Comparison of ENCODE assay signal across 11 mouse cellular contexts in genomic region chr4:87141590-87142365, GRCm38 (mm10).
DNase-seq lines count a peak whose midpoint lies in the region; ATAC-seq lines count a peak whose summit lies in the region.
"Had no signal": no experiment of that assay in that cellular context is flagged by ENCODE, and none has a peak within 500 bp of the region (broad histone marks: within the 10 kb centered on the region; RNA-seq: fewer than 3 reads in every experiment).

No protein-coding gene starts in this region.

- peaks cover 9% of the 10 kb centered on the region; the same call in 1 of the 2 replicates for H3K4me1 ChIP-seq in embryonic facial prominence, embryonic 14.5 days (ENCODE audit: control insufficient read depth, insufficient read depth, low read length)
- no peaks in the 10 kb centered on the region for H3K4me1 ChIP-seq in embryonic facial prominence, embryonic 10.5 days
- peaks cover 10% of the 10 kb centered on the region; the same call in 1 of the 2 replicates for H3K4me1 ChIP-seq in brown adipose tissue, adult 24 weeks (ENCODE audit: control insufficient read depth, insufficient read depth, insufficient read length, low read length)
- H3K4me1 ChIP-seq in heart, embryonic 16.5 days (ENCODE audit: control insufficient read depth, insufficient read depth, low read length), result peaks cover 24% of the 10 kb centered on the region
- H3K4me1 ChIP-seq in intestine, embryonic 15.5 days (replicated peaks), result no peaks in the 10 kb centered on the region
- H3K4me1 ChIP-seq: liver, embryonic 15.5 days had no signal

- no peaks in the 10 kb centered on the region for H3K27me3 ChIP-seq in embryonic facial prominence, embryonic 14.5 days (replicated peaks; ENCODE audit: control insufficient read depth, insufficient read depth, low read length)
- no peaks in the 10 kb centered on the region for H3K27me3 ChIP-seq in embryonic facial prominence, embryonic 10.5 days (replicated peaks; ENCODE audit: low read depth, poor library complexity, severe bottlenecking)
- no peaks in the 10 kb centered on the region for H3K27me3 ChIP-seq in heart, embryonic 16.5 days (ENCODE audit: control insufficient read depth, insufficient read depth, low read length)
- H3K27me3 ChIP-seq in intestine, embryonic 15.5 days (replicated peaks), result no peaks in the 10 kb centered on the region
- H3K27me3 ChIP-seq: liver, embryonic 15.5 days had no signal

- H3K9me3 ChIP-seq in embryonic facial prominence, embryonic 14.5 days (ENCODE audit: control insufficient read depth, low read length), result no peaks in the 10 kb centered on the region
- no peaks in the 10 kb centered on the region for H3K9me3 ChIP-seq in embryonic facial prominence, embryonic 10.5 days
- no peaks in the 10 kb centered on the region for H3K9me3 ChIP-seq in heart, embryonic 16.5 days (replicated peaks; ENCODE audit: control insufficient read depth, low read length)
- H3K9me3 ChIP-seq in intestine, embryonic 15.5 days, result no peaks in the 10 kb centered on the region
- H3K9me3 ChIP-seq: liver, embryonic 15.5 days had no signal

- 72% methylated on average over 12 of the region's 12 CpGs for WGBS in embryonic facial prominence, embryonic 14.5 days
- WGBS in embryonic facial prominence, embryonic 10.5 days, result 82% methylated on average over 12 of the region's 12 CpGs
- 26% methylated on average over 12 of the region's 12 CpGs for WGBS in heart, embryonic 16.5 days
- 75% methylated on average over 12 of the region's 12 CpGs for WGBS in intestine, embryonic 15.5 days

- no peak overlapping the region for H3K4me3 ChIP-seq in embryonic facial prominence, embryonic 14.5 days (ENCODE audit: low read depth, low read length)
- no peak overlapping the region for H3K4me3 ChIP-seq in embryonic facial prominence, embryonic 10.5 days
- H3K4me3 ChIP-seq in brown adipose tissue, adult 24 weeks (ENCODE audit: insufficient read depth, low read depth, low read length), result no peak overlapping the region
- no peak overlapping the region for H3K4me3 ChIP-seq in heart, embryonic 16.5 days (ENCODE audit: low read length)
- H3K4me3 ChIP-seq in intestine, embryonic 15.5 days (replicated peaks), result no peak overlapping the region
- H3K4me3 ChIP-seq: liver, embryonic 15.5 days; myocyte had no signal

- no peak overlapping the region for H3K9ac ChIP-seq in embryonic facial prominence, embryonic 14.5 days (ENCODE audit: low read depth, low read length)
- H3K9ac ChIP-seq in heart, embryonic 16.5 days (ENCODE audit: low read length), result no peak overlapping the region
- H3K9ac ChIP-seq in intestine, embryonic 15.5 days, result no peak overlapping the region
- H3K9ac ChIP-seq: liver, embryonic 15.5 days had no signal

- H3K4me2 ChIP-seq in embryonic facial prominence, embryonic 14.5 days (ENCODE audit: low read depth, low read length), result no peak overlapping the region
- H3K4me2 ChIP-seq in heart, embryonic 16.5 days (ENCODE audit: low read depth, low read length), result no peak overlapping the region; the same call in 1 of the 2 replicates
- H3K4me2 ChIP-seq in intestine, embryonic 15.5 days (replicated peaks), result no peak overlapping the region
- H3K4me2 ChIP-seq: liver, embryonic 15.5 days had no signal

- H3K27ac ChIP-seq in embryonic facial prominence, embryonic 14.5 days (replicated peaks; ENCODE audit: low read depth, low read length), result no peak overlapping the region
- no peak overlapping the region for H3K27ac ChIP-seq in embryonic facial prominence, embryonic 10.5 days (replicated peaks)
- H3K27ac ChIP-seq in brown adipose tissue, adult 24 weeks (replicated peaks; ENCODE audit: low read depth, low read length), result 0 out of 2 replicates have a peak overlapping the region, but pooled peaks have one; percentile 5
- H3K27ac ChIP-seq in heart, embryonic 16.5 days (ENCODE audit: low read length), result peak overlapping the region; percentile 26
- H3K27ac ChIP-seq in intestine, embryonic 15.5 days, result no peak overlapping the region
- H3K27ac ChIP-seq: liver, embryonic 15.5 days had no signal

- no peaks in the 10 kb centered on the region for H3K36me3 ChIP-seq in embryonic facial prominence, embryonic 14.5 days (ENCODE audit: control insufficient read depth, insufficient read depth, low read length)
- H3K36me3 ChIP-seq in embryonic facial prominence, embryonic 10.5 days (replicated peaks), result no peaks in the 10 kb centered on the region
- H3K36me3 ChIP-seq in heart, embryonic 16.5 days (ENCODE audit: control insufficient read depth, insufficient read depth), result no peaks in the 10 kb centered on the region
- H3K36me3 ChIP-seq in intestine, embryonic 15.5 days, result no peaks in the 10 kb centered on the region
- H3K36me3 ChIP-seq: liver, embryonic 15.5 days had no signal

- DNase-seq in embryonic facial prominence, embryonic 14.5 days (ENCODE audit: low spot score), result peak; percentile 31
- DNase-seq in embryonic facial prominence, embryonic 10.5 days (ENCODE audit: low spot score), result no peak
- peak; percentile 36 for DNase-seq in layer of hippocampus, adult 9-10 months (ENCODE audit: low spot score)
- no peak for DNase-seq in layer of hippocampus, postnatal 36 days
- no peak for DNase-seq in liver
- DNase-seq: gastrocnemius, postnatal 36 days had no signal

- no peak for ATAC-seq in embryonic facial prominence, embryonic 14.5 days (ENCODE audit: low read depth)
- peak; percentile 55 for ATAC-seq in heart, embryonic 16.5 days (replicated peaks; ENCODE audit: extremely low read depth, insufficient read depth, low FRiP score)
- no peak for ATAC-seq in intestine, embryonic 15.5 days

Comparison
In these comparisons a context has a peak if more than half of its experiments do, and no peak if none do; other contexts are left out.
1. DNase-seq: peak in embryonic facial prominence, embryonic 14.5 days (single experiment) and layer of hippocampus, adult 9-10 months (single experiment); none in embryonic facial prominence, embryonic 10.5 days (single experiment), layer of hippocampus, postnatal 36 days (0 of 2) and liver (single experiment).
2. H3K27ac ChIP-seq: peak in brown adipose tissue, adult 24 weeks (single experiment) and heart, embryonic 16.5 days (single experiment); none in embryonic facial prominence, embryonic 14.5 days (single experiment), embryonic facial prominence, embryonic 10.5 days (single experiment) and intestine, embryonic 15.5 days (single experiment).